Mouse (Mus musculus): Measurements from ENCODE around the gene Ttc1. TPM values are rescaled to one million over a fixed set of nuclear protein-coding genes. Genes with fewer than 3 reads are reported as not detected.

Gene Ttc1
- polyA plus RNA-seq, 1 experiment, result 19.9 TPM

DNA sequence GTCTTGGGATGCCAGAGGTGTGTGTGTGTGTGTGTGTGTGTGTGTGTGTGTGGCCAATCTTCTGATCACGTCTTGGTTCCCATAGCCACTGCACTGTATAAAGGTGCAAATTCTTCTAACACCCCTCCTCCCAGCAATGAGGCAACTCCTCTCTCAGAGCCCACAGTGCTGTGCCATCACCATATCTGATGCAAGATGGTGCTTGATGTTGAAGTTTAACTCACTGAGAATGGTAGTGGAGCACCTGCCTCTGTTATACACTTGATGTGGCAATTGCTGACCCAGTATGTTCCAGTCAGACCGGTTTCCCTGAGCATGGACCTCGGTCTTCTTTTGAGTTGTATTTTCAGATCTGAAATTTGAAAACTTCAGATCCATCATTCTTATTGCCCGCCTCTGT is 22.3 kb upstream of the Ttc1 start:
- TF ChIP-seq FLI1 (IDR thresholded peaks at IDR 0.05; ENCODE audit: low read length) (no peak), GATA1 (IDR thresholded peaks at IDR 0.05; ENCODE audit: borderline replicate concordance, low read length) (no peak)
- peaks cover 15% of the 10 kb centered on the region for H3K4me1 ChIP-seq
- peaks cover 56% of the 10 kb centered on the region for H3K27me3 ChIP-seq (replicated peaks)

DNA sequence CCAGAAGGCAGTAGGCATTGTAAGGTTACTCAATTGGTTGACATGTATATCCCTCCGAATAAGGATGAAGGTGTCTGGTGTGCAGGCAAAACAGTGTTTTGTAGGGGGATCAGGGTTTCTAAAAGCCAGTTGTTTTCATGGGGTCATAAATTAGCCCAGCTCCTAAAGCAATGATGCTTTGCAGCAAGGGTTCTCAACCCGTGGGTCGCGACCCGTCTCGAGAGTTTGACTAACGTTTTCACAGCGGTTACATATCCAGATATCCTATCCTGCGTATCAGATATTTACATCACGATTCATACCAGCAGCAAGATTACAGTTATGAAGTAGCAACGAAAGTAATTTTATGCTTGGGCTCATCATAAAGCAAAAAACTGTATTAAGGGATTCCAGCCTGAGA is 19.9 kb upstream of the Ttc1 start:
- Histone ChIP-seq H3K36me3 (replicated peaks; ENCODE audit: low read length) (no peaks in the 10 kb centered on the region), H3K4me3 (replicated peaks) (peak overlapping the region; percentile 14), H3K27me3 (replicated peaks) (peaks cover 44% of the 10 kb centered on the region), H3K9me3 (no peaks in the 10 kb centered on the region), H3K4me1 (peaks cover 15% of the 10 kb centered on the region)
- TF ChIP-seq FLI1 (IDR thresholded peaks at IDR 0.05; ENCODE audit: low read length) (no peak), GATA1 (IDR thresholded peaks at IDR 0.05; ENCODE audit: borderline replicate concordance, low read length) (no peak)

More for the DNA sequence above, 22.3 kb upstream of the Ttc1 start:
- Histone ChIP-seq H3K4me3 (replicated peaks) (no peak overlapping the region), H3K36me3 (replicated peaks; ENCODE audit: low read length) (no peaks in the 10 kb centered on the region), H3K9me3 (no peaks in the 10 kb centered on the region)

DNA sequence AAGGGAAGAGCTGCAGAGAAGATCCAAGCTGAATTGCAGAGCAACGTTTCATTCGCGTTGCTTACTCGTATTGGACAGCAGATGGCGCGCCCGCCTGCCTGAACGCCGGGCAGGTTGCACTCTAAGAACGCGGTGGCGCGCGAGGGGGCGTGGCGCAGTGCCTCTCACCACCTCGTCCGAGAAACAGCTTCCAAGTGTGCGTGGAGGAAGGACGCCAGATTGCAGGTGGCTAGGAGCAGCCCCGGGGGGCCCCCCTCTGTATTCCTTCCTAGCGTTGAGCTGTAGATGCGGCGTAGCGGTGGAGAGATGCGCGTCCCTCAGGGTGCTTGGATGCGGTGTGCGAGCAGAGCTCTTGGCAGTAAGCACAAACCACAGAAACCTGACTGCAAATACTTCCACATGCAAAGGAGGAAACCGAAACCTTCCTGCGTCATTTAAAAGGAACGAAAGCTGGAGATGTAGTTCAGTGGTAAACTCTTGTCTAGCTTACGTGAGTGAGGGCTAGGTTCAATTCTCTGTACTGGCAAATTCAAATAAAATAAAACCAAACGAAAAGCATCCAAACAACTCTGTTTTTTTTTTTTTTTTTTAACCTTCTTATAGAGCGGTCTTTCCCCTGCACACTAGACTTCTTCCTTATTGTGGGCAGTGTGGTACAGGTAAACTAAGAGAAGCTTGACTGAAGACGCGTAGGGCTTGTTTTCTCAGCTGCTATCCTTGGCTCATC is 19.3 kb upstream of the Ttc1 start:
- Histone ChIP-seq H3K9me3 (no peaks in the 10 kb centered on the region; the same call in 1 of the 2 replicates), H3K36me3 (replicated peaks; ENCODE audit: low read length) (no peaks in the 10 kb centered on the region), H3K4me3 (replicated peaks) (peak overlapping the region; percentile 89), H3K27me3 (replicated peaks) (peaks cover 40% of the 10 kb centered on the region), H3K4me1 (peaks cover 15% of the 10 kb centered on the region)
- TF ChIP-seq FLI1 (IDR thresholded peaks at IDR 0.05; ENCODE audit: low read length) (no peak), GATA1 (IDR thresholded peaks at IDR 0.05; ENCODE audit: borderline replicate concordance, low read length) (no peak)

DNA sequence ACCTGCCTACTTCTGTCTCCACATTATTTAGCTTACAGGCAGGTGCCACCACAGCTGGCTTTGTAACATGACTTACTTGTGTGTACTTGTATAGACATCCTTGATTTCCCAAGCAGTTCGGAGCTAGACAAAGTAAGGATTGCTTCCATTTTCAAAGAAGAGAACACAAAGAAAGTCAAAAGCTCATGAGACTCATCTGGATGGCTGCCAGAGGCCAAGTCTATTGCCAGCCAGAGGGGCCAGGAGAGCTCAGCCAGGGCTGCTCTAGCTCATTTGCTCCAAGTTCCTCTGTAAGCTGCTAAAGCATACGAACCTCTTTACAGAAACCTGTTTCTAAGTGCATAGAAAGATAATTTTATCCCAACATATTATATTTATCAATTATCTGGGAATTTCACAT is 10.6 kb upstream of the Ttc1 start:
- TF ChIP-seq FLI1 (IDR thresholded peaks at IDR 0.05; ENCODE audit: low read length), result no peak
- no peak for TF ChIP-seq GATA1 (IDR thresholded peaks at IDR 0.05; ENCODE audit: borderline replicate concordance, low read length)
- H3K4me1 ChIP-seq, result peaks cover 23% of the 10 kb centered on the region
- H3K4me3 ChIP-seq (replicated peaks), result no peak overlapping the region
- no peaks in the 10 kb centered on the region for H3K36me3 ChIP-seq (replicated peaks; ENCODE audit: low read length)
- no peaks in the 10 kb centered on the region; the same call in 1 of the 2 replicates for H3K9me3 ChIP-seq
- peaks cover 4% of the 10 kb centered on the region for H3K27me3 ChIP-seq (replicated peaks)

DNA sequence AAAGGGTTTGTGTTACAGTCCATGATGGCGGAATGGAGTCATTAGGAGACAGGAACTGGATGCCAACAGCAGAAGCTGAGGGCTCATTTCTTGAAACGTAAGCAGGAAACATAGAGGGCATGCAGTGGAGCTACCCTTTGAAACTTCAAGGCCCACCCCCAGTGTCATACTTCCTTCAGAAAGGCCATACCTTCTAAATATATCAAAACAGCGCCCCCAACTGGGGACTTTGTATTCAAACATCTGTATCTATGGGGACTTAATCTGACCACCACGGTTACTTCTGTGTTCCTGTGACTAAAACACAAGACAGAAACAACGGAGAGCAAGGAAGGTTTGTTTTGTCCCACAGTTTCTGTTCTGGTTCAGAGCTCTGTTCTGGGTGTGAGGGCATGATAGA is 7.6 kb upstream of the Ttc1 start:
- TF ChIP-seq FLI1 (IDR thresholded peaks at IDR 0.05; ENCODE audit: low read length) (no peak), GATA1 (IDR thresholded peaks at IDR 0.05; ENCODE audit: borderline replicate concordance, low read length) (no peak)
- Histone ChIP-seq H3K36me3 (replicated peaks; ENCODE audit: low read length) (no peaks in the 10 kb centered on the region), H3K4me3 (replicated peaks) (no peak overlapping the region), H3K27me3 (replicated peaks) (peaks cover 3% of the 10 kb centered on the region), H3K9me3 (no peaks in the 10 kb centered on the region), H3K4me1 (peaks cover 40% of the 10 kb centered on the region)

DNA sequence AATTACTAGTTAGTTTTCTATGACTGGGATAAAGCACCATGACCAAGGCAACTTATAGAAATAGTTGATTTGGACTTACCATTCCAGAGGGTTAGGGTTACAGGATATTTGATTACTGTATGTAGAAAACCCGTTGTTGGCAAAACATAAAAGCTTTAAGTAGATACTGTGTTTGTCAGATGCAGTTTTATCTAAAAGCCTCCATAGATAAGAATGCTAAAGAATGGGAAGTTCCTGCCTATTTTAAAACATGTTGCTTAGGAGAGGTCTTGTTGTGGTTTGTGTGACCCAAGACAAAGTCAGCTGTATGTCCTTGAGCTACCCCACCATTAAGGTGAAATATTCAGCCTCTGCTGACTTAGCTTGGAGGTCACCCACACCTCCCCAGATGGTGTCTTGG is 6.8 kb upstream of the Ttc1 start:
- TF ChIP-seq FLI1 (IDR thresholded peaks at IDR 0.05; ENCODE audit: low read length) (no peak), GATA1 (IDR thresholded peaks at IDR 0.05; ENCODE audit: borderline replicate concordance, low read length) (no peak)
- Histone ChIP-seq H3K4me3 (replicated peaks) (no peak overlapping the region), H3K27me3 (replicated peaks) (peaks cover 3% of the 10 kb centered on the region), H3K36me3 (replicated peaks; ENCODE audit: low read length) (no peaks in the 10 kb centered on the region), H3K9me3 (no peaks in the 10 kb centered on the region), H3K4me1 (peaks cover 40% of the 10 kb centered on the region)

DNA sequence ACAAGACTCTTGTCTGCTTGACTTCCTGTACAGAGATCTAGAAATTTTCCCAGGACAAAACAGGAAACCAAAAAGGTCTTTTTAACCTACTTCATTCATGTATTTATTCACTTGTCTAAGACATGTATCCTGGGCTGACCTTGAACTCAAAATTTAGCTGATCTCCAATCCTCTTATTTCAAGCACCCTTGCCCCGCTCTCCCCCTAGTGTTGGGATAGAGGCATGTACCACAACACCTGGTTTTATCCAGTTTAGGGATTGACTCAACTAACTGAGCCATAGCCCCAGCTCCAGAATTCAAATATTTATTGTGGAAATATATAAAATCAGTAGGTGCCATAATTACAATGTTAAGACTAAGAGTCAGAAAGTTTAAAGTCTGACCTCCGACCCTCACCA is 3.7 kb upstream of the Ttc1 start:
- no peak overlapping the region for H3K4me3 ChIP-seq (replicated peaks)
- H3K27me3 ChIP-seq (replicated peaks), result peaks cover 3% of the 10 kb centered on the region
- no peak for TF ChIP-seq GATA1 (IDR thresholded peaks at IDR 0.05; ENCODE audit: borderline replicate concordance, low read length)
- TF ChIP-seq FLI1 (IDR thresholded peaks at IDR 0.05; ENCODE audit: low read length), result no peak
- no peaks in the 10 kb centered on the region for H3K9me3 ChIP-seq
- H3K36me3 ChIP-seq (replicated peaks; ENCODE audit: low read length), result no peaks in the 10 kb centered on the region
- peaks cover 48% of the 10 kb centered on the region for H3K4me1 ChIP-seq

DNA sequence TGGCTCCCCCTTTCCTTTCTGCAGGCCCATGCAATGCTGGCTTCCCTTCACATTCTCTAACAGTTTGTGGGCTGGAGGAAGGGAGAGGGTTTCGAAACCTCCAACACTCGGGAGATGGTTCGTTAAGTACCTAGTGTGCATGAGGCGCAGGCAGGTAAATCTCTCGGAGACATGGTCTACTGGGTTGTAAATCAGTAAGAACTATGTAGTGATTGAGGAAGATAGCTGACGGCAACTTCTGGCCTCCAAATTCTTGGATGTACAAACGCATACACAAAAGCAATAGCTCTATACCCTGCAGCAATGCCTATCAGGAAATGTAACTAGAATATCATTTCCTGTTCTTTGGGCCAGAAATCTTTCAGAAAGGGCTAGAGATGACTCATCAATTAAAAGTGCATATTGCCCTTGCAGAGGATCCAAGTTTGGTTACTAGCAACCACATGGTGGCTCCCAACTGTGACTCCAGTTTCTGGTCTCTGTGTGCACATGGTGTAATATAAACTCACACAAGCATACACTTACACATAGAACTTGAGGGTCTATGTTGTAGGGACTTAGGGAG is 19.0 kb downstream of the Ttc1 start:
- TF ChIP-seq FLI1 (IDR thresholded peaks at IDR 0.05; ENCODE audit: low read length) (no peak), GATA1 (IDR thresholded peaks at IDR 0.05; ENCODE audit: borderline replicate concordance, low read length) (no peak)

DNA sequence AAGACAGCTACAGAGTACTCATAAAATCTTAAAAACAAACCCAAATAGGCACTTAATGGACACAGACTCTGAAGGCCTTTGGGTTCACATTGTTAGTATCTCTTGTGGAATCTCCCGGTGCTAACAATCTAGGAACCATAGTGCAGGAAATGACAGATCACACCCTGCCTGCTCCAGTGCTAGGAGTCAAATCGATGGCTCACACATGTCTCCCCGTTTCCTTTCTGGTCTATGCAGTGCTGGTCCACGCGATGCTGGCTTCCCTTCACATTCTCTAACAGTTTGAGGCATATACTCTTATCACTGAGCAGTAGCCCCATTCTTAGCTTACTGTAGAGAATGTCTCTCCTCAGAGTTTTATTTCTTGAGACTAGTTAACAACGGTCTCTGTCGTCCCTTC is 20.0 kb downstream of the Ttc1 start:
- Histone ChIP-seq H3K27me3 (replicated peaks) (no peaks in the 10 kb centered on the region), H3K36me3 (replicated peaks; ENCODE audit: low read length) (peaks cover 86% of the 10 kb centered on the region), H3K4me3 (replicated peaks) (peak overlapping the region; percentile 76), H3K9me3 (no peaks in the 10 kb centered on the region), H3K4me1 (peaks cover 74% of the 10 kb centered on the region)
- TF ChIP-seq FLI1 (IDR thresholded peaks at IDR 0.05; ENCODE audit: low read length), result no peak
- peak; percentile 85; the same call in 1 of the 3 replicates for TF ChIP-seq GATA1 (IDR thresholded peaks at IDR 0.05; ENCODE audit: borderline replicate concordance, low read length)

More for the DNA sequence above, 19.0 kb downstream of the Ttc1 start:
- H3K27me3 ChIP-seq (replicated peaks), result no peaks in the 10 kb centered on the region
- H3K36me3 ChIP-seq (replicated peaks; ENCODE audit: low read length), result peaks cover 87% of the 10 kb centered on the region
- peak overlapping the region; percentile 80 for H3K4me3 ChIP-seq (replicated peaks)
- no peaks in the 10 kb centered on the region for H3K9me3 ChIP-seq
- H3K4me1 ChIP-seq, result peaks cover 67% of the 10 kb centered on the region

DNA sequence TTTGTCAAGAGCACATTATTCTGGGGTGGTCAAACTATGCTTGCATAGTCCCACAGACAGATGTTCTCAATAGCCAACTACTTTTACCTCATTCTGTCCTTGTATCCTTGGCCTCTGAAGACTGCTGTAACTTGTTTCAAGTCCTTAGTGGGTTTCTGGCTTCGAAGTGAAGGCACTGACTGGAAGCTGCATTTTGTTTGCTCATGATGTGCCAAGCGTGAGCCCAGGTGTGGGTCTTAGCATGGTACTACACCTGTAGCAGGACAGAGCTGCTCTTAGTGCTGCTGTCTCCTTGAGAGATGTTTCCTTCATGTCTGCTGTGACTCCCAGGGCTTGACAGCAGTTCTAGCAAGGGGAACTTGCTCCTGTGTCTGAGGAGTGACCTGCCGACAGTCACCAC is 24.4 kb downstream of the Ttc1 start:
- no peaks in the 10 kb centered on the region for H3K9me3 ChIP-seq
- peaks cover 83% of the 10 kb centered on the region for H3K36me3 ChIP-seq (replicated peaks; ENCODE audit: low read length)
- no peak overlapping the region for H3K4me3 ChIP-seq (replicated peaks)
- no peak for TF ChIP-seq GATA1 (IDR thresholded peaks at IDR 0.05; ENCODE audit: borderline replicate concordance, low read length)
- TF ChIP-seq FLI1 (IDR thresholded peaks at IDR 0.05; ENCODE audit: low read length), result no peak
- peaks cover 52% of the 10 kb centered on the region for H3K4me1 ChIP-seq
- no peaks in the 10 kb centered on the region for H3K27me3 ChIP-seq (replicated peaks)
